Mouse (Mus musculus): Measurements from ENCODE around the gene Uba7.

- TF ChIP-seq EP300 (IDR thresholded peaks at IDR 0.05; ENCODE audit: low read length) (no peak), CHD2 (IDR thresholded peaks at IDR 0.05; ENCODE audit: low read length) (no peak), GABPA (IDR thresholded peaks at IDR 0.05; ENCODE audit: insufficient replicate concordance, low read depth, low read length) (no peak), SIN3A (IDR thresholded peaks at IDR 0.05; ENCODE audit: low read length) (no peak)
Measured at GRCm38 (mm10) chr9:107961881-107962280, 13.4 kb upstream of the Uba7 start.
